Mouse (Mus musculus) 416B (cell line): ENCODE data around the gene Zfhx3.

Experiments
- DNase-seq: peaks from one replicate; pipeline ENCODE4 v3.0.0; 2011; ENCODE audit warnings: low read depth

Zfhx3 gene

GRCm38 (mm10) chr8:108896468-108897346 is 954.3 kb downstream of the Zfhx3 start:
- peak; percentile 87 for DNase-seq

- DNase-seq = no peak
Observed at GRCm38 (mm10) chr8:108897347-108898100, 955.1 kb downstream of the Zfhx3 start.

GRCm38 (mm10) chr8:108899251-108899771 is 956.9 kb downstream of the Zfhx3 start:
- DNase-seq = no peak

GRCm38 (mm10) chr8:108900541-108900940 is 958.1 kb downstream of the Zfhx3 start:
- DNase-seq = no peak

- DNase-seq = no peak
Observed at GRCm38 (mm10) chr8:108901208-108901607, 958.8 kb downstream of the Zfhx3 start.

- no peak for DNase-seq
Observed at GRCm38 (mm10) chr8:108903550-108903949, 961.1 kb downstream of the Zfhx3 start.

GRCm38 (mm10) chr8:108904288-108904971 is 962.0 kb downstream of the Zfhx3 start:
- DNase-seq = no peak

GRCm38 (mm10) chr8:108908066-108908465 is 965.6 kb downstream of the Zfhx3 start:
- no peak for DNase-seq

GRCm38 (mm10) chr8:108908540-108908939 is 966.1 kb downstream of the Zfhx3 start:
- DNase-seq = no peak

- DNase-seq = no peak
Observed at GRCm38 (mm10) chr8:108909035-108909434, 966.6 kb downstream of the Zfhx3 start.

- DNase-seq = no peak
Observed at GRCm38 (mm10) chr8:108909455-108909854, 967.0 kb downstream of the Zfhx3 start.

- DNase-seq = peak; percentile 50
Observed at GRCm38 (mm10) chr8:108910843-108911242, 968.4 kb downstream of the Zfhx3 start.

- DNase-seq = peak; percentile 88
Observed at GRCm38 (mm10) chr8:108911511-108911910, 969.1 kb downstream of the Zfhx3 start.

- DNase-seq = no peak
Observed at GRCm38 (mm10) chr8:108912998-108913397, 970.6 kb downstream of the Zfhx3 start.

GRCm38 (mm10) chr8:108915425-108915824 is 973.0 kb downstream of the Zfhx3 start:
- peak; percentile 89 for DNase-seq

GRCm38 (mm10) chr8:108915876-108916275 is 973.4 kb downstream of the Zfhx3 start:
- DNase-seq = no peak

GRCm38 (mm10) chr8:108920151-108920550 is 977.7 kb downstream of the Zfhx3 start:
- DNase-seq = peak; percentile 25

- DNase-seq = no peak
Observed at GRCm38 (mm10) chr8:108923161-108923560, 980.7 kb downstream of the Zfhx3 start.

- no peak for DNase-seq
Observed at GRCm38 (mm10) chr8:108924526-108924925, 982.1 kb downstream of the Zfhx3 start.

- no peak for DNase-seq
Observed at GRCm38 (mm10) chr8:108926106-108926505, 983.7 kb downstream of the Zfhx3 start.

- no peak for DNase-seq
Observed at GRCm38 (mm10) chr8:108930635-108931034, 988.2 kb downstream of the Zfhx3 start.

- no peak for DNase-seq
Observed at GRCm38 (mm10) chr8:108931837-108932236, 989.4 kb downstream of the Zfhx3 start.
